Mouse (Mus musculus): ENCODE data around the gene Trpc3.

Gene Trpc3

DNA sequence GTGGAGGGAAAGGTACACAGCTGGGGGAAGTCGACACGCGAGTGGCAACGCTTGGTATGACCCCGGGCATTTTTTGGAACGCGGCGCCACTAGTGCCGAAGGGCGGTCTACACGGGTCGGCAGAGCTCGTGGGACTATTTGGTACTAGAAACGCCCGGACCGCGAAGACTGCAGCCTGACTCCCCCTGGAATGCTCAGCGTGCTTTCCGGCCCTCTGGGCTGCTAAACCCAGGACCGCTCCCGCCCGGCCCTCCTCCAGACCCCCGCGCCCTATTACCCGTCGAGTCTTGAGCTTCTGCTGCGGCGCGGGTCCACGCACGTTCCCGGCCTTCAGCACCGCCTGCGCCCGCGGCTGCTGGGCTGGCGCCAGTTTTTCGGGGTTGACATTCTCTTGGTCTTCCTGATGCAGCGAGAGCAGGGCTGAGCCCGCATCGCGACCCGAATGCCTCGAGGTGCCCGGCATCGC lies 118.6 kb downstream of the Trpc3 start:
- peaks cover 44% of the 10 kb centered on the region for H3K36me3 ChIP-seq (ENCODE audit: insufficient read depth, low read length)
- peak overlapping the region; percentile 99 for H3K4me3 ChIP-seq (replicated peaks; ENCODE audit: low read length)
- no peaks in the 10 kb centered on the region for H3K27me3 ChIP-seq (ENCODE audit: insufficient read depth, low read length)
- peaks cover 22% of the 10 kb centered on the region for H3K4me1 ChIP-seq (replicated peaks; ENCODE audit: low read depth, low read length)
- H3K9me3 ChIP-seq (ENCODE audit: low read length): no peaks in the 10 kb centered on the region
- TF ChIP-seq NANOG (IDR thresholded peaks at IDR 0.05; ENCODE audit: borderline replicate concordance, low read length): no peak
- no peak for TF ChIP-seq CTCF (conservative IDR thresholded peaks at IDR 0.05; ENCODE audit: low read length)
- no peak for TF ChIP-seq POU5F1 (IDR thresholded peaks at IDR 0.05; ENCODE audit: borderline replicate concordance, low read length)
